Mouse (Mus musculus) erythroblast, embryonic 14.5 days (primary cell): ENCODE data around the gene Mical3. TPM values are rescaled to one million over a fixed set of nuclear protein-coding genes. Genes with fewer than 3 reads are reported as not detected.

ENCODE experiments used
- H3K27me3 ChIP-seq: 2 replicates; pipeline ENCODE4 v1.6.1; 2012; ENCODE audit warnings: inconsistent platforms; ENCODE audit not compliant: control insufficient read depth
- H3K36me3 ChIP-seq: 2 replicates; pipeline ENCODE4 v1.6.1; 2012; ENCODE audit warnings: mild to moderate bottlenecking, inconsistent platforms; ENCODE audit not compliant: control insufficient read depth
- H3K4me1 ChIP-seq: 2 replicates; pipeline ENCODE4 v1.6.1; 2012; ENCODE audit warnings: inconsistent platforms; ENCODE audit not compliant: control insufficient read depth
- H3K4me3 ChIP-seq: replicated peaks from 2 replicates; pipeline ENCODE3; 2012; ENCODE audit warnings: moderate library complexity, mild to moderate bottlenecking, inconsistent platforms
- H3K9me3 ChIP-seq: 2 replicates; pipeline ENCODE4 v1.6.1; 2012; ENCODE audit warnings: low read length, inconsistent platforms, mixed read lengths; ENCODE audit not compliant: control insufficient read depth
- GATA1 ChIP-seq: IDR thresholded peaks from 2 replicates; pipeline ENCODE4 v1.6.1; 2012; ENCODE audit warnings: low read length, inconsistent platforms, mixed read lengths
- TAL1 ChIP-seq: IDR thresholded peaks from 3 replicates; pipeline ENCODE4 v1.6.1; 2012; ENCODE audit warnings: low read length, inconsistent platforms, mixed read lengths
- polyA plus RNA-seq: library from polyadenylated mRNA; stranded (reverse); fragments of >175 nt; gene quantifications from 2 replicates; pipeline ENCODE4 v1.2.3, GENCODE M21; 2012

The Mical3 gene
- polyA plus RNA-seq, 1 experiment, result 11.0 TPM

DNA sequence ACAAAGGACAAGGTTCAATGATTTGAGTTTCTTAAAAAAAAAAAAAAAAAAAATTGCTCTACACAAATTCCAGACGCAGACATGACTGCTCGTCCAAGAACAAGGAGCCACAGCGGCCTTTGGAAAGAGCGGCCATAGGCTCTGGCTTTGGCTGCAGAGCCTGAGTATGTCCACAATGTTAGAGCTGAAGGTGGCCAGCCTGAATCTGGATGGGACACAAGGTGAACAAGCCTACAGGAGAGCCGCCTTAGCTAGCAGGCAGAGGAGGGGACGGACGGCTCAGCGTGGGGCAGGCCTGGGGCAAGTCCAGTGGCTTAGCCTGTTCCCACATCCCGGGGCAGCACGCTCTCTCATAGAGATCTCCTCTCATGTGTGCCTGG lies 48.7 kb downstream of the Mical3 start:
- H3K36me3 ChIP-seq, result peaks cover 95% of the 10 kb centered on the region
- no peak for TF ChIP-seq GATA1
- TF ChIP-seq TAL1, result no peak
- H3K9me3 ChIP-seq, result no peaks in the 10 kb centered on the region
- H3K27me3 ChIP-seq, result no peaks in the 10 kb centered on the region
- no peak overlapping the region for H3K4me3 ChIP-seq
- H3K4me1 ChIP-seq, result peaks cover 95% of the 10 kb centered on the region

DNA sequence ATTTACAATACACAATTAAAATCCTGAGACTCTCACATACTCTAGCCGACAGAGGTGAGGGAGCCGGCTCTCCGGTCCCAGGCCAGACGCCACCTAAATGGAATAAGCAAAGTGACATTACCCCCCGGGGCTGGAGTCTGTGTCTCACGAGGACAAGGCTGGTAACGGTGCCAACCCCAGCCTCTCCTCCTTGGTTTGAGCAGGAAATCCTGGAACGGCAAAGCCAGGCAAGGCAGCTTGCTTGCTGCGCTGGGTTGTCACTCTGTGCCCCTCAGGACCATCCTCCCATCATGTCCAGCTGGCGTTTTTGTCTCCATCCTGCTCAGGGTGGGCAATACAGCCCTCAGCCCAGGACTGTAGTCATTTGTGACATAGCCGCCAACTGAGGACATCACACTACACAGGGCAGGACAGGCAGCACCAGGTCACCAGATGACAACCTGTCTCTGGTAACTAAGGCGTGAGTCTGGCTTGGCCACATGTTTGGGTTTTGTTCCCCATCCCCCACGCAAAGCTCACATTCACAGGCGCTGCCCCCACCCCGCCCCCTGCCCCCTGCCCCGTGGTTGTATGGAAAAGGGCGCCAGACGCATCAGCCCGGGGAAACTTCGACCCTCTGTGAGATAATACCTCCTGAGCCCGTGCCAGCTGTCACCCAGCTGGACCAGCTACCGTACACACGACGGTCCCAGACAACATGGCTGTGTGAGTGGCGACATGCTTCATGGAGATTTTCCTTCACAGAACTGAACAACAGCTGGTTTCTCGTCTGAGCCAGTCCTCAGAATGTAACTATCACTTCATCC lies 49.3 kb downstream of the Mical3 start:
- Histone ChIP-seq H3K4me1 (peaks cover 95% of the 10 kb centered on the region), H3K36me3 (peaks cover 95% of the 10 kb centered on the region), H3K27me3 (no peaks in the 10 kb centered on the region), H3K4me3 (no peak overlapping the region), H3K9me3 (no peaks in the 10 kb centered on the region)
- no peak for TF ChIP-seq GATA1
- TF ChIP-seq TAL1, result no peak

DNA sequence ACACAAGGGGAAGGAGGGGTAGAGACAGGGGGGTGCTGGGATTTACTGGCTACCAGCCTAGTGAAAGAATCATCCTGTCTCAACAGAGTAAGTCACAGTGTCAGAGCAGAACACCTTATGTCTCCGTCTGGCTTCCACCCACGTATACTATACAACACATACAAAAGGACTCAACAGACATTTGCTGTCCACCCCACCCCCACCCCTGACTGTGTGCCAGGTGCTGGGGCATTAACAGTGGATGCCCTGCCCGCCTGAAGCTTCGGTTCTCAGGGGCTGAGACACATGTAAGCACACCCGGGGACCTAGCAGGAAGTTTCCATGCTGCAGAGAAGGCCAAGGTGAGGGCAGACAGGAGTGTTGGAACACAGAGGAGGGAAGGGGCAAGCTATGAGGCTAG lies 52.6 kb downstream of the Mical3 start:
- TF ChIP-seq TAL1 (no peak), GATA1 (no peak)
- Histone ChIP-seq H3K36me3 (peaks cover 84% of the 10 kb centered on the region), H3K4me1 (peaks cover 85% of the 10 kb centered on the region), H3K9me3 (no peaks in the 10 kb centered on the region), H3K27me3 (no peaks in the 10 kb centered on the region), H3K4me3 (no peak overlapping the region)

DNA sequence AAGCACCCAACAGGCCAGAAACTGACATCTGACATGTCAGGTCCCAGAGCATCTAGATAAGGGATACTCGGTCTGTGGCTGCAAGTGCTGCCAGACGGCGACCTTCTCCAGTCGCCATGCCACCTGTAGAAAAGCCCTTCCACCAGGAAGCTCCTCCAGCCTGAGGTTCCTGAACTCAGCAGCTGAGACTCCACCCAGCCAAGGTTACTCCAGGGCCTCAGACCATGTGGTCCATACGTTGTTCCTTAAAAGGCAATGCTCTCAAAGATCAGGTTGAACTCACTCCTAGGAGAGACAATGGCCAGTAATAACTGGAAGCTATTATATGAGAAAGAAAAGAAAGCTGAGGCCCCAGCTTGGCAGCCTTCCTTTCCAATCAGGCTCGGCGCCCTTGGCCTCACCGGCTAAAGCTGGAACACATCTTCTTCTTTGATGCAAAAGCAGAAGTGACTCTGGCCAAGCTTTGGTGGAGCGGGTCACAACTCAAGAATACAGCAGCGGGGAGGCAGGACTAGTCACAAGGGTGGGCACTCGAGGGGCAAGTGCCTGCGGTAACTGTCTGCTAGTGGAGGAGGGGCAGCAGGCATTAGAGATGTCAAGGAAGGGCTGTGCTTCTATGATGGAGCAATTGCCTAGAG lies 53.8 kb downstream of the Mical3 start:
- Histone ChIP-seq H3K4me3 (no peak overlapping the region), H3K4me1 (peaks cover 84% of the 10 kb centered on the region), H3K36me3 (peaks cover 85% of the 10 kb centered on the region), H3K9me3 (no peaks in the 10 kb centered on the region), H3K27me3 (no peaks in the 10 kb centered on the region)
- TF ChIP-seq GATA1, result no peak; the same call in 1 of the 2 replicates

DNA sequence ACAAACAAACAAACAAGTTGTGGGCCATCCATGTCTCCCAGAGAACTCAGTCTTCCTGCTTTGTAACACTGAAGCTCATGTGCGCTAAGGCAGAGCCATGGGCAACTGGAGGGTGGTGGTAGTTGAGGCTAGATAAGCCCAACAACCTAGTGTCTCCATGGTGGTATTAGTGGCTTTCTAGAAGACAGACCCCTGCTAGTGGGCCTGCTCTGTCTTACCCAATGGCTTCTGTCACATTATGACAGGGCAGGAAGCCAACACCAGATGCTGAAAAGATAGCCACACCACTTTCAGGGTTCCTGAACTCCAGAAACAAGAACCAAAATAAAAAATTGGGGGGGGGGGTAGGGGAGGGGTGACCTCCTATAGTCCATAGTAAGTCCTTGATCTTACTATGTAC lies 55.0 kb downstream of the Mical3 start:
- H3K9me3 ChIP-seq, result no peaks in the 10 kb centered on the region
- TF ChIP-seq TAL1 (no peak), GATA1 (no peak)

DNA sequence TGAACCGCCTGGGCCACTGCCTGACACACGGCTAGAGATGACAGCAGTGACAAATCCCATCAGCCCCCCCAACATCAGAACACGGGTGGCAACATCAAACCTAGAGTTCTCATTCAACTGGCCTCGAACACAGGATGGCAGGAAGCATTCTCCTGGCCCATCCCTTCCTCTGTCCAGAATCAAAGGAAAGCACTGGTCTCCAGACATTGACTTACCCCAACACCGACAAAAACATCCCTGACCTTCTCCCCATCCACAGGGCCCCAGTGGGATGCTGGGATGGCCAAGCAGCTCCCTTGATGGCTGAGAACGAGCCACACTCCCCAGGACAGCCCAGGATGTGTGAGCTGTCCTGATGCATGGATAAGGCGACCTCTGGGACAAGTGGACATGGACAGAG lies 57.5 kb downstream of the Mical3 start:
- Histone ChIP-seq H3K27me3 (no peaks in the 10 kb centered on the region), H3K36me3 (peaks cover 76% of the 10 kb centered on the region), H3K4me1 (peaks cover 77% of the 10 kb centered on the region), H3K9me3 (no peaks in the 10 kb centered on the region), H3K4me3 (no peak overlapping the region)
- TF ChIP-seq TAL1 (no peak), GATA1 (no peak)

More for the DNA sequence above, 55.0 kb downstream of the Mical3 start:
- Histone ChIP-seq H3K27me3 (no peaks in the 10 kb centered on the region), H3K4me3 (no peak overlapping the region), H3K36me3 (peaks cover 78% of the 10 kb centered on the region), H3K4me1 (peaks cover 80% of the 10 kb centered on the region)

DNA sequence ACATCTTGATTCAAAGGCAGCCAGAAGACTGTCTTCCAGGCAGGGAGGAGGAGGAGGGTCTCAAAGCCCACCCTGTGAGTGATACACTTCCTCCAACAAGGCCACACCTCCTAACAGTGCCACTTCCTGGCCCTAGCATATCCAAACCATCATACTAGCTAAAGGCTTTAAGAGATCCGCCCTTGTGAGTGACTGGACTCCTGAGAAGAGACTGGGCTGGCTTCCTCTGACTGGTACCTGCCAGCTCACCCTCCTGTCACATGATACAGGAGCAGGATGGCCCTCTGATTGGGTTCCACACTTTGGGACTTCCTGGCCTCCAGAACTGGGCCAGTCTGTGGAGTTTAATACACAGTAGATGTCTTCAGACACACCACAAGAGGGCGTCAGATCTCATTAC lies 58.2 kb downstream of the Mical3 start:
- TF ChIP-seq TAL1 (no peak), GATA1 (no peak)
- H3K27me3 ChIP-seq, result no peaks in the 10 kb centered on the region
- H3K36me3 ChIP-seq, result peaks cover 76% of the 10 kb centered on the region
- no peak overlapping the region for H3K4me3 ChIP-seq
- no peaks in the 10 kb centered on the region for H3K9me3 ChIP-seq
- H3K4me1 ChIP-seq, result peaks cover 77% of the 10 kb centered on the region

DNA sequence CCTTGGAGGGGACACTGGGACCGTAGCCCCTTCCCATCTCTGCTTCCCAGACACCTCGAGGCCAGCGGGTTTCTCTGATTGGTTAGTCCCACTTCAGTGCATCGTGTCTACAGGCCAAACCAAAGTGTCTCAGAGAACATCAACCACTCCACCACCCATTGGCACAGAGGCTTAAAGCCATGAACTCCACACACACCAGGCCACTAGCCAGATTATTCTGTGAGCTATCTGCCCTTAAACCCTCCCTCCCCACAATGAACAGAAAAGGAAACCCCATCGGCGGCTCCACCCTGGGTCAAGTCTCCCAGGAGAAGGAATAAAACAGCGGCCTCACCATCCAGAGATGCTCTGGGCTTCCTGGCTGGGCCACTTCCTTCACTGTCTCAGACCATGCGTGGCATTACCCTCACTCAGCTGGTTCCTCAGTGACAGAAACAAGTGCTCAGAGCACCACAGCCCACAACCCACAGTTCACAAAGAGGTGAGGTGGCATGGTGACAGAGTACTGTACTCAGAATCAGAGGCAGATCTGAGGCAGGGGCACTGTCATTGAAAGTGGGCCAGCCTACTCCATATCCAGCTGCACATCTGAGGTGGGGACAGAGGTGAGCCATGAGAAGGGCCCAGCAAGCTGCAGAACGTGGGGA lies 60.1 kb downstream of the Mical3 start:
- no peak overlapping the region for H3K4me3 ChIP-seq
- H3K36me3 ChIP-seq, result peaks cover 78% of the 10 kb centered on the region
- H3K9me3 ChIP-seq, result no peaks in the 10 kb centered on the region
- peaks cover 79% of the 10 kb centered on the region for H3K4me1 ChIP-seq
- no peaks in the 10 kb centered on the region for H3K27me3 ChIP-seq
- TF ChIP-seq TAL1, result no peak

DNA sequence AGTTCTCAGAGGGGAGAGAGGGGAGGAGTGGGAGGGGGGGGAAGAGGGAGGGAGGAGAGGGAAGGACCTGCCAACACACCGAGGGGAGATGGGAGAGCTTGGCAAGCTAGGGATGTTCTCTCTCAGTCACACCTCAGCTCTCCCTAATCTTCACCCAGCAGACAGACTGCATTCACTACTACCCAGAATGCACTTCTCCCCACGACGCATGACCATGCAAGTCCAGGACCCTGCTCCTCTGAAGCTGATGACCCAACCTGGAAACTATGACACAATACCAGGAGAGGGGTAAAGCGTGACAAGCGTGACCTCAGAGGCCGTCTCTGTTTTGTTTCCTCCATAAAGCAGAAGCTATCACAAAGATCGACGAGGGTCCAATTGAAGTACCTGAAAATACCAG lies 61.6 kb downstream of the Mical3 start:
- TF ChIP-seq TAL1 (no peak), GATA1 (no peak)
- Histone ChIP-seq H3K4me3 (no peak overlapping the region), H3K36me3 (peaks cover 84% of the 10 kb centered on the region), H3K4me1 (peaks cover 83% of the 10 kb centered on the region), H3K27me3 (no peaks in the 10 kb centered on the region), H3K9me3 (no peaks in the 10 kb centered on the region)

DNA sequence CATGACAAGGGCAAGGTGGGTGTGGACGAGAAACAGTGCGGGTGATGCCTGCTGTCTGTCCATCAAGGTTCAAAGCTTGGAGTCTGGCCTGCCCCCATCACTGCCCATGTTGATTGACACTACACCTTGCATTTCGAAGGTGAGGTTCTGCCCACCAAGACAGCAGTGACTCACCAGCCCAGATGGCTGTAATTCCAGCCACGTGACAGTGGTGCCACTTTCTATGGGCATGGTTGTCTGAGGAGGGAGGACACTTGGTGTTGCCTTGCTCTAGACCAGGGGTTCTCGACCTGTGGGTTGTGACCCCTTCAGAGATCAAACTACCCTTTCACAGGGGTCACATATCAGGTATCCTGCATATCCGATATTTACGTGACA lies 62.7 kb downstream of the Mical3 start:
- TF ChIP-seq GATA1, result no peak
- TF ChIP-seq TAL1, result no peak
- Histone ChIP-seq H3K9me3 (no peaks in the 10 kb centered on the region), H3K4me1 (peaks cover 77% of the 10 kb centered on the region), H3K27me3 (no peaks in the 10 kb centered on the region), H3K4me3 (no peak overlapping the region), H3K36me3 (peaks cover 85% of the 10 kb centered on the region)
